Mouse (Mus musculus) thymus, adult 2 months (tissue): ENCODE data around the gene Bcas3.

Experiments
- CTCF ChIP-seq: fragments of 200-500 bp; IDR thresholded peaks from 2 replicates; pipeline ENCODE4 v1.5.1; 2012; ENCODE audit warnings: mild to moderate bottlenecking, control low read depth, low read length, moderate library complexity, borderline replicate concordance; ENCODE audit not compliant: control insufficient read depth, poor library complexity, insufficient read depth; ENCODE audit errors: extremely low read depth
- POLR2A ChIP-seq: fragments of 200-500 bp; IDR thresholded peaks from 2 replicates; pipeline ENCODE4 v1.6.1; 2012; ENCODE audit warnings: mild to moderate bottlenecking, low read length, control low read depth, moderate library complexity; ENCODE audit not compliant: control insufficient read depth, poor library complexity, insufficient read depth; ENCODE audit errors: extremely low read depth

GRCm38 (mm10) chr11:85835001-85835752, 482.2 kb downstream of the Bcas3 start:
- TF ChIP-seq CTCF (no peak), POLR2A (no peak)
